Mouse (Mus musculus) neural tube, embryonic 11.5 days (tissue): Measurements from ENCODE around the gene Kalrn. TPM values are rescaled to one million over a fixed set of nuclear protein-coding genes. Genes with fewer than 3 reads are reported as not detected.
"Not testable (repeated sequence)": the region's sequence is repeated elsewhere in the genome, so short reads cannot be mapped to it uniquely, and the experiment has no call there.

ENCODE experiments used
- ATAC-seq: fragments of 200-750 bp; cut with Nextera tagmentation; 2 replicates; pipeline ENCODE4 v1.8.0; 2017; ENCODE audit warnings: moderate number of reproducible peaks, mild to moderate bottlenecking, moderate TSS enrichment, moderate library complexity; ENCODE audit not compliant: insufficient read depth, low FRiP score, low TSS enrichment
- DNase-seq: peaks from one replicate; pipeline ENCODE4 v3.0.0-alpha.2; 2015; ENCODE audit warnings: low spot score
- H3K27ac ChIP-seq: fragments of 300-500 bp; sonication (generic); 2 replicates; pipeline ENCODE4 v1.5.1; 2014; ENCODE audit warnings: low read depth, mild to moderate bottlenecking, low read length
- H3K27me3 ChIP-seq: fragments of 300-500 bp; sonication (generic); 2 replicates; pipeline ENCODE4 v1.6.1; 2014; ENCODE audit warnings: mild to moderate bottlenecking, low read length, mixed read lengths; ENCODE audit not compliant: control insufficient read depth, insufficient read depth
- H3K36me3 ChIP-seq: fragments of 300-500 bp; sonication (generic); 2 replicates; pipeline ENCODE4 v1.6.1; 2014; ENCODE audit warnings: mild to moderate bottlenecking, low read length, moderate library complexity, mixed read lengths; ENCODE audit not compliant: control insufficient read depth, insufficient read depth
- H3K4me1 ChIP-seq: fragments of 300-500 bp; sonication (generic); 2 replicates; pipeline ENCODE4 v1.6.1; 2014; ENCODE audit warnings: low read length, mixed read lengths; ENCODE audit not compliant: control insufficient read depth, insufficient read depth
- H3K4me2 ChIP-seq: fragments of 300-500 bp; sonication (generic); 2 replicates; pipeline ENCODE4 v1.6.1; 2014; ENCODE audit warnings: low read depth, mild to moderate bottlenecking, moderate library complexity
- H3K4me3 ChIP-seq: fragments of 300-500 bp; sonication (generic); 2 replicates; pipeline ENCODE4 v1.5.1; 2014; ENCODE audit warnings: low read depth, low read length
- H3K9ac ChIP-seq: fragments of 300-500 bp; sonication (generic); 2 replicates; pipeline ENCODE4 v1.6.1; 2014; ENCODE audit warnings: mild to moderate bottlenecking, low read length
- H3K9me3 ChIP-seq: fragments of 300-500 bp; sonication (generic); 2 replicates; pipeline ENCODE4 v1.6.1; 2016; ENCODE audit warnings: low read length; ENCODE audit not compliant: control insufficient read depth
- WGBS: fragments of 180-500 bp; shearing (Covaris S2); extraction: QIAGEN DNeasy Blood & Tissue Kit; methylation state at CpG from one replicate; pipeline ENCODE4 v1.1.7; 2014; 5-methylcytosine and 5-hydroxymethylcytosine counted together
- polyA plus RNA-seq: library from polyadenylated mRNA; unstranded; fragments of >200 nt; fragmentation: Nextera tagmentation; extraction: Ambion mirVana; gene quantifications from 2 replicates; pipeline ENCODE4 v1.2.1, GENCODE M21; 2014

Gene Kalrn
- polyA plus RNA-seq, 1 experiment from 2014 or later: 17.6 TPM

GRCm38 (mm10) chr16:34310363-34310762 lies 263.0 kb downstream of the Kalrn start:
- WGBS: 94% methylated on average over 8 of the region's 8 CpGs
- Histone ChIP-seq H3K4me1 (0 out of 2 replicates have a peak, but pooled peaks cover 3% of the 10 kb centered on the region), H3K4me3 (no peak overlapping the region), H3K9ac (no peak overlapping the region), H3K4me2 (no peak overlapping the region), H3K36me3 (peaks cover 4% of the 10 kb centered on the region; the same call in 1 of the 2 replicates), H3K9me3 (no peaks in the 10 kb centered on the region), H3K27me3 (no peaks in the 10 kb centered on the region), H3K27ac (no peak overlapping the region)
- DNase-seq: no peak
- ATAC-seq: no peak

GRCm38 (mm10) chr16:34308324-34308723 lies 265.0 kb downstream of the Kalrn start:
- 83% methylated on average over 1 of the region's 1 CpGs for WGBS
- H3K4me3 ChIP-seq: no peak overlapping the region
- ATAC-seq (no peak), DNase-seq (no peak)
- H3K9me3 ChIP-seq: no peaks in the 10 kb centered on the region
- peaks cover 2% of the 10 kb centered on the region for H3K36me3 ChIP-seq
- H3K4me2 ChIP-seq: no peak overlapping the region
- 0 out of 2 replicates have a peak, but pooled peaks cover 3% of the 10 kb centered on the region for H3K4me1 ChIP-seq
- no peaks in the 10 kb centered on the region for H3K27me3 ChIP-seq
- H3K27ac ChIP-seq: no peak overlapping the region
- no peak overlapping the region for H3K9ac ChIP-seq

GRCm38 (mm10) chr16:34307458-34307857 lies 265.9 kb downstream of the Kalrn start:
- DNase-seq: no peak
- H3K9ac ChIP-seq: no peak overlapping the region
- H3K4me3 ChIP-seq: no peak overlapping the region
- H3K27ac ChIP-seq: no peak overlapping the region
- WGBS: 73% methylated on average over 9 of the region's 9 CpGs
- H3K36me3 ChIP-seq: peaks cover 2% of the 10 kb centered on the region
- H3K27me3 ChIP-seq: no peaks in the 10 kb centered on the region
- 0 out of 2 replicates have a peak, but pooled peaks cover 3% of the 10 kb centered on the region for H3K4me1 ChIP-seq
- H3K9me3 ChIP-seq: no peaks in the 10 kb centered on the region
- no peak overlapping the region for H3K4me2 ChIP-seq
- no peak for ATAC-seq

- ATAC-seq (no peak), DNase-seq (no peak)
- Histone ChIP-seq H3K36me3 (peaks cover 2% of the 10 kb centered on the region), H3K27ac (no peak overlapping the region), H3K9ac (no peak overlapping the region), H3K27me3 (no peaks in the 10 kb centered on the region), H3K4me1 (0 out of 2 replicates have a peak, but pooled peaks cover 3% of the 10 kb centered on the region), H3K4me3 (no peak overlapping the region), H3K4me2 (no peak overlapping the region), H3K9me3 (no peaks in the 10 kb centered on the region)
- WGBS: 56% methylated on average over 4 of the region's 4 CpGs
Measured at GRCm38 (mm10) chr16:34305586-34305985, 267.7 kb downstream of the Kalrn start.

- not testable (repeated sequence) for DNase-seq, H3K9me3 ChIP-seq, H3K4me1 ChIP-seq, H3K4me2 ChIP-seq, H3K36me3 ChIP-seq, H3K27ac ChIP-seq, H3K9ac ChIP-seq, H3K27me3 ChIP-seq, H3K4me3 ChIP-seq, ATAC-seq
- WGBS: 81% methylated on average over 4 of the region's 4 CpGs
Measured at GRCm38 (mm10) chr16:34303818-34304217, 269.5 kb downstream of the Kalrn start.

- ATAC-seq (no peak), DNase-seq (no peak)
- Histone ChIP-seq H3K27me3 (no peaks in the 10 kb centered on the region), H3K27ac (no peak overlapping the region), H3K9me3 (no peaks in the 10 kb centered on the region), H3K4me1 (0 out of 2 replicates have a peak, but pooled peaks cover 3% of the 10 kb centered on the region), H3K9ac (no peak overlapping the region), H3K4me2 (no peak overlapping the region), H3K4me3 (no peak overlapping the region), H3K36me3 (peaks cover 2% of the 10 kb centered on the region)
- 91% methylated on average over 1 of the region's 1 CpGs for WGBS
Measured at GRCm38 (mm10) chr16:34302503-34302902, 270.8 kb downstream of the Kalrn start.

- WGBS: 89% methylated on average over 1 of the region's 1 CpGs
- ATAC-seq (no peak), DNase-seq (no peak)
- H3K4me2 ChIP-seq: no peak overlapping the region
- no peak overlapping the region for H3K9ac ChIP-seq
- H3K27ac ChIP-seq: no peak overlapping the region
- H3K4me3 ChIP-seq: no peak overlapping the region
- 0 out of 2 replicates have a peak, but pooled peaks cover 3% of the 10 kb centered on the region for H3K4me1 ChIP-seq
- H3K9me3 ChIP-seq: no peaks in the 10 kb centered on the region
- no peaks in the 10 kb centered on the region; the same call in none of the 2 replicates for H3K36me3 ChIP-seq
- H3K27me3 ChIP-seq: no peaks in the 10 kb centered on the region
Measured at GRCm38 (mm10) chr16:34302063-34302462, 271.3 kb downstream of the Kalrn start.

- H3K4me2 ChIP-seq: no peak overlapping the region
- DNase-seq (no peak), ATAC-seq (no peak)
- no peak overlapping the region for H3K4me3 ChIP-seq
- H3K9me3 ChIP-seq: no peaks in the 10 kb centered on the region
- H3K9ac ChIP-seq: no peak overlapping the region
- H3K27me3 ChIP-seq: no peaks in the 10 kb centered on the region
- 78% methylated on average over 2 of the region's 2 CpGs for WGBS
- no peaks in the 10 kb centered on the region for H3K4me1 ChIP-seq
- H3K36me3 ChIP-seq: no peaks in the 10 kb centered on the region
- H3K27ac ChIP-seq: no peak overlapping the region
Measured at GRCm38 (mm10) chr16:34299226-34299625, 274.1 kb downstream of the Kalrn start.

- H3K9ac ChIP-seq: no peak overlapping the region
- no peaks in the 10 kb centered on the region for H3K4me1 ChIP-seq
- 84% methylated on average over 5 of the region's 5 CpGs for WGBS
- H3K36me3 ChIP-seq: no peaks in the 10 kb centered on the region
- H3K27me3 ChIP-seq: no peaks in the 10 kb centered on the region
- DNase-seq: no peak
- no peak for ATAC-seq
- no peak overlapping the region for H3K4me3 ChIP-seq
- no peaks in the 10 kb centered on the region for H3K9me3 ChIP-seq
- no peak overlapping the region for H3K4me2 ChIP-seq
- no peak overlapping the region for H3K27ac ChIP-seq
Measured at GRCm38 (mm10) chr16:34297911-34298682, 275.2 kb downstream of the Kalrn start.
